Comparison of ENCODE assay signal across 8 mouse cellular contexts in genomic region chr12:75733331-75734070, GRCm38 (mm10). TPM values are rescaled to one million over a fixed set of nuclear protein-coding genes. Genes with fewer than 3 reads are reported as not detected.
A peak's percentile ranks its signal among the peaks of the same experiment; 100 is the strongest.
DNase-seq lines count a peak whose midpoint lies in the region; ATAC-seq and TF ChIP-seq lines count a peak whose summit lies in the region.

No protein-coding gene starts in this region.

- no peak for TF ChIP-seq CTCF in liver, adult 2 months (IDR thresholded peaks at IDR 0.05; ENCODE audit: low read depth, low read length)
- no peak for TF ChIP-seq CTCF in cortical plate, adult 2 months (IDR thresholded peaks at IDR 0.05; ENCODE audit: extremely low read depth, insufficient read depth, low read length)

- H3K27ac ChIP-seq in liver, adult 2 months (replicated peaks; ENCODE audit: insufficient read depth, low read depth, low read length): peak overlapping the region; percentile 40
- H3K27ac ChIP-seq in cortical plate, adult 2 months (ENCODE audit: insufficient read depth, low read length): no peak overlapping the region
- H3K27ac ChIP-seq in hindbrain, embryonic 15.5 days (replicated peaks): no peak overlapping the region

- H3K4me2 ChIP-seq in hindbrain, embryonic 15.5 days: peak overlapping the region; percentile 73

- WGBS in liver, adult 2 months: 5% methylated on average over 7 of the region's 7 CpGs
- 42% methylated on average over 7 of the region's 7 CpGs for WGBS in hindbrain, embryonic 15.5 days

- no peak for TF ChIP-seq POLR2A in liver, adult 2 months (IDR thresholded peaks at IDR 0.05; ENCODE audit: extremely low read depth, insufficient read depth, low read length)
- TF ChIP-seq POLR2A in cortical plate, adult 2 months (IDR thresholded peaks at IDR 0.05; ENCODE audit: extremely low read depth, insufficient read depth, low read length): no peak

- peak; percentile 73 for DNase-seq in liver, adult 2 months (ENCODE audit: extremely low read depth, low read depth, low spot score)
- no peak for DNase-seq in liver
- no peak for DNase-seq in frontal cortex, postnatal 10 days (ENCODE audit: low spot score in 2 of 2)
- DNase-seq in left cerebral cortex, postnatal 25 days (ENCODE audit: low spot score in 2 of 2): no peak
- DNase-seq in layer of hippocampus, postnatal 36 days: no peak

- peak overlapping the region; percentile 66 for H3K9ac ChIP-seq in liver, adult 2 months (ENCODE audit: low read depth, low read length)
- no peak overlapping the region for H3K9ac ChIP-seq in hindbrain, embryonic 15.5 days

- peak overlapping the region; percentile 63 for H3K4me3 ChIP-seq in liver, adult 2 months (ENCODE audit: insufficient read depth, low read depth, low read length)
- peak overlapping the region; percentile 100 for H3K4me3 ChIP-seq in cortical plate, adult 2 months (ENCODE audit: insufficient read depth, low read length)
- H3K4me3 ChIP-seq in hindbrain, embryonic 15.5 days: peak overlapping the region; percentile 80

- H3K36me3 ChIP-seq in liver, adult 2 months (ENCODE audit: control insufficient read depth, insufficient read depth, low read length): peaks cover 3% of the 10 kb centered on the region
- no peaks in the 10 kb centered on the region for H3K36me3 ChIP-seq in hindbrain, embryonic 15.5 days

- intact Hi-C loops in left cerebral cortex, postnatal 25 days (cut with DNase I): loop anchor here (2.0 kb wide), 1 partner anchor 65 kb away; the partner anchor contains the start of gene Wdr89

- no peaks in the 10 kb centered on the region for H3K27me3 ChIP-seq in liver, adult 2 months (ENCODE audit: control insufficient read depth, insufficient read depth, low read length)
- H3K27me3 ChIP-seq in hindbrain, embryonic 15.5 days: no peaks in the 10 kb centered on the region

- H3K79me2 ChIP-seq in liver, adult 2 months (ENCODE audit: control insufficient read depth, insufficient read depth, low read length): peaks cover 18% of the 10 kb centered on the region; the same call in 1 of the 2 replicates

- H3K9me3 ChIP-seq in hindbrain, embryonic 15.5 days: no peaks in the 10 kb centered on the region

- H3K4me1 ChIP-seq in liver, adult 2 months (ENCODE audit: control insufficient read depth, insufficient read depth, low read length): peaks cover 6% of the 10 kb centered on the region
- H3K4me1 ChIP-seq in cortical plate, adult 2 months (ENCODE audit: control insufficient read depth, insufficient read depth, low read length): peaks cover 2% of the 10 kb centered on the region; the same call in 1 of the 2 replicates
- peaks cover 25% of the 10 kb centered on the region for H3K4me1 ChIP-seq in hindbrain, embryonic 15.5 days (replicated peaks)

- ATAC-seq in hindbrain, embryonic 15.5 days (ENCODE audit: low FRiP score, low read depth): no peak
- peak; percentile 38 for ATAC-seq in megakaryocyte progenitor cell, adult 5-6 weeks (replicated peaks; ENCODE audit: poor library complexity)

RNA-seq across cellular contexts. Expression of gene Sgpp1, which starts 2.0 kb away (rescaled TPM):
- total RNA-seq in liver, adult 2 months (2014; rRNA removed): 42.8 and 45.7 TPM in 2 replicates
- 36.1 and 42.2 TPM in 2 replicates for polyA plus RNA-seq in liver, adult 2 months (2012; rRNA removed)
- 27.0 and 28.1 TPM in 2 replicates for polyA plus RNA-seq in cortical plate, adult 2 months (2012; rRNA removed)
- 12.2 and 13.3 TPM in 2 replicates for polyA plus RNA-seq in hindbrain, embryonic 15.5 days (2015; fragmentation: Nextera tagmentation; extraction: Ambion mirVana)
- 85.2 and 93.9 TPM in 2 replicates for total RNA-seq in megakaryocyte progenitor cell, adult 5-6 weeks (2015)
- total RNA-seq in megakaryocyte progenitor cell, adult 5-6 weeks (2017): 66.5 and 75.7 TPM in 2 replicates
- 10 to 100 TPM; 30.2 to 31.4 TPM for total RNA-seq in left cerebral cortex, postnatal 25 days (2021)
- 10 to 100 TPM; 31.0 to 34.2 TPM for total RNA-seq in layer of hippocampus, postnatal 36 days (2021)
